Mouse (Mus musculus): ENCODE data around the gene Cd52.

GRCm38 (mm10) chr4:134121571-134121970 lies 26.7 kb upstream of the Cd52 start:
- TF ChIP-seq CTCF (conservative IDR thresholded peaks at IDR 0.05; ENCODE audit: low read length): no peak
- no peak for TF ChIP-seq POU5F1 (IDR thresholded peaks at IDR 0.05; ENCODE audit: borderline replicate concordance, low read length)

Measured in E14TG2a.4 (cell line).